Mouse (Mus musculus) hematopoietic stem cell, adult 5-6 weeks (primary cell): ENCODE results near the gene Mast1. TPM values are rescaled to one million over a fixed set of nuclear protein-coding genes. Genes with fewer than 3 reads are reported as not detected.

ENCODE experiments used
- total RNA-seq: library from RNA; stranded (forward); fragments of 172-1452, 232-1000 nt; gene quantifications from 2 replicates; pipeline ENCODE4 v1.2.3, GENCODE M21; 2017

Mast1 gene
- total RNA-seq, 1 experiment from 2014 or later: 0.10 TPM

Other genes starting within 250 kb of the Mast1 start
- gene Nacc1, start 249.5 kb downstream of the Mast1 start, total RNA-seq: 47.3 and 51.0 TPM in 2 replicates
- gene Lyl1, start 235.9 kb downstream of the Mast1 start, total RNA-seq: 41.8 and 54.7 TPM in 2 replicates
- gene G430095P16Rik, start 214.4 kb downstream of the Mast1 start, total RNA-seq: 5.7 and 11.4 TPM in 2 replicates
- 21.5 and 26.3 TPM in 2 replicates for gene Nfix, start 137.0 kb downstream of the Mast1 start, total RNA-seq
- gene Dand5, start 114.5 kb downstream of the Mast1 start, total RNA-seq: 3.8 and 7.4 TPM in 2 replicates
- 29.8 and 38.8 TPM in 2 replicates for gene Gadd45gip1, start 105.8 kb downstream of the Mast1 start, total RNA-seq
- gene Rad23a, start 96.7 kb downstream of the Mast1 start, total RNA-seq: 27.4 and 32.7 TPM in 2 replicates
- 1,472 and 1,879 TPM in 2 replicates for gene Calr, start 90.4 kb downstream of the Mast1 start, total RNA-seq
- 108 and 126 TPM in 2 replicates for gene Farsa, start 80.4 kb downstream of the Mast1 start, total RNA-seq
- 93.5 and 127 TPM in 2 replicates for gene Syce2, start 65.2 kb downstream of the Mast1 start, total RNA-seq
- gene Gcdh, start 43.4 kb downstream of the Mast1 start, total RNA-seq: 29.5 and 37.4 TPM in 2 replicates
- 4.1 and 30.6 TPM in 2 replicates for gene Klf1, start 35.4 kb downstream of the Mast1 start, total RNA-seq
- 27.8 and 50.0 TPM in 2 replicates for gene Dnase2a, start 28.8 kb downstream of the Mast1 start, total RNA-seq
- gene Rtbdn, start 9.6 kb upstream of the Mast1 start, total RNA-seq: not detected in 2 replicates
- not detected in 2 replicates for gene Gm49661, start 32.1 kb upstream of the Mast1 start, total RNA-seq
- 469 and 528 TPM in 2 replicates for gene Prdx2, start 32.2 kb upstream of the Mast1 start, total RNA-seq
- gene Rnaseh2a, start 32.4 kb upstream of the Mast1 start, total RNA-seq: 59.7 and 112 TPM in 2 replicates
- 208 and 220 TPM in 2 replicates for gene Junb, start 41.4 kb upstream of the Mast1 start, total RNA-seq
- gene Hook2, start 53.2 kb upstream of the Mast1 start, total RNA-seq: 17.9 and 18.5 TPM in 2 replicates
- gene Best2, start 77.2 kb upstream of the Mast1 start, total RNA-seq: not detected in 2 replicates
- 34.1 and 49.6 TPM in 2 replicates for gene Asna1, start 87.9 kb upstream of the Mast1 start, total RNA-seq
- gene Trir, start 89.5 kb upstream of the Mast1 start, total RNA-seq: 219 and 245 TPM in 2 replicates
- 21.8 and 23.0 TPM in 2 replicates for gene Tnpo2, start 99.6 kb upstream of the Mast1 start, total RNA-seq
- 6.1 and 7.1 TPM in 2 replicates for gene Fbxw9, start 122.7 kb upstream of the Mast1 start, total RNA-seq
- not detected in 2 replicates for gene Gm5741, start 130.6 kb upstream of the Mast1 start, total RNA-seq
- gene Dhps, start 134.4 kb upstream of the Mast1 start, total RNA-seq: 15.5 and 22.7 TPM in 2 replicates
- gene Wdr83os, start 143.4 kb upstream of the Mast1 start, total RNA-seq: 37.1 and 51.9 TPM in 2 replicates
- 17.3 and 17.6 TPM in 2 replicates for gene Wdr83, start 143.9 kb upstream of the Mast1 start, total RNA-seq
- gene Man2b1, start 145.9 kb upstream of the Mast1 start, total RNA-seq: 46.2 and 55.0 TPM in 2 replicates
- gene Zfp791, start 185.7 kb upstream of the Mast1 start, total RNA-seq: not detected in 2 replicates
- gene Cks1brt, start 214.6 kb upstream of the Mast1 start, total RNA-seq: not detected in 2 replicates